Comparison of ENCODE assay signal across 8 mouse cellular contexts in the genomic region with DNA sequence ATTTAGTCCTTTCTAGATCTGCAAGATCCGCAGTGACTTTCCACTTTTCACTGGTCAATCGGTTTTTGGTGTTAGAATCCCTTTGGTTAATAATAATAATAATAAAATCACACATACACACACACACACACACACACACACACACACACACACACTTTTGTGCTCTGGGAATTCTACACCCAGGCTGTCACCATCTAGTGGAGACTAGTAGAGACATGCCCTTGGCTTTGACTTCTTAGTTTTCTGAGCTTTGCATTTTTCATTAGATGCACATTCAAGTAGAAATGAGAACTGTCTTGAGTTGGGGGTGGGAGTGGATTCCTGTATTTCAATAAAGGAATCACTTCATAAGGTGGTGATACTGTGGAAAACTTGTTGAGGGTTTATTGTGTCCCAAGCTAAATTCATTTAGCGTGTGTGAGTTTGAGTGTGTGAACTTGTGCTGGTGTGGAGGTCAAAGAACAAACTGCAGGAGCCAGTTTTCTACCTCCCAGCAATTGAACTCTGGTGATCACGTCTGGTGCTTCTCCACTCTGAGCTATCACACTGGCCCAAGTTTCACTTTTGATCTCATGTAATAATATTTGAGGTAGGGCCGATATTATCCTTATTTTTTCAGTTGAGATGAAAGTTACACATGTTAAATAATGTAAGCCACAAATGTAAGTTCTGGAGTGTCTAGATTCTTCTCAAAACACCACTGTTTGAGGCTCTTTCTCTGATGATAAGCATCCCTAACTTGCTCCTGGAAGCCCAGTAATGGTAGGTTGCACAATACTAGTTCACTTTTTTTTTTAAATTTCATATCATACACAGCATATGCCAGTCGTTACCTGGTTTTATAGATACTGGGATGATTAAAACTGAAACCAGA. TPM values are rescaled to one million over a fixed set of nuclear protein-coding genes. Genes with fewer than 3 reads are reported as not detected.
A peak's percentile ranks its signal among the peaks of the same experiment; 100 is the strongest.
DNase-seq lines count a peak whose midpoint lies in the region; ATAC-seq and TF ChIP-seq lines count a peak whose summit lies in the region.

No protein-coding gene starts in this region.

- TF ChIP-seq CTCF in thymus, adult 2 months (IDR thresholded peaks at IDR 0.05; ENCODE audit: borderline replicate concordance, control insufficient read depth, extremely low read depth, insufficient read depth, low read length, poor library complexity): no peak
- TF ChIP-seq CTCF in lung, postnatal 0 days (IDR thresholded peaks at IDR 0.05): peak; percentile 69

- no peak for TF ChIP-seq EP300 in lung, postnatal 0 days (IDR thresholded peaks at IDR 0.05)

- H3K4me2 ChIP-seq in embryonic facial prominence, embryonic 12.5 days (replicated peaks): peak overlapping the region; percentile 80
- peak overlapping the region; percentile 61 for H3K4me2 ChIP-seq in hindbrain, embryonic 16.5 days (ENCODE audit: low read length)
- H3K4me2 ChIP-seq in lung, postnatal 0 days (replicated peaks; ENCODE audit: low read depth, low read length): peak overlapping the region; percentile 72
- H3K4me2 ChIP-seq in stomach, embryonic 16.5 days (ENCODE audit: low read depth, low read length): peak overlapping the region; percentile 81

- peak overlapping the region; percentile 95 for H3K27ac ChIP-seq in thymus, adult 2 months (ENCODE audit: control insufficient read depth, insufficient read depth, low read length)
- peak overlapping the region; percentile 97; the same call in 1 of the 2 replicates for H3K27ac ChIP-seq in embryonic facial prominence, embryonic 12.5 days
- H3K27ac ChIP-seq in hindbrain, embryonic 16.5 days (ENCODE audit: low read depth, low read length): no peak overlapping the region
- peak overlapping the region; percentile 98 for H3K27ac ChIP-seq in lung, postnatal 0 days (ENCODE audit: low read length)
- H3K27ac ChIP-seq in stomach, embryonic 16.5 days (ENCODE audit: low read length): peak overlapping the region; percentile 95

- H3K9me3 ChIP-seq in embryonic facial prominence, embryonic 12.5 days: no peaks in the 10 kb centered on the region
- H3K9me3 ChIP-seq in hindbrain, embryonic 16.5 days (ENCODE audit: control insufficient read depth, low read length): no peaks in the 10 kb centered on the region
- H3K9me3 ChIP-seq in lung, postnatal 0 days (ENCODE audit: low read length): no peaks in the 10 kb centered on the region
- no peaks in the 10 kb centered on the region for H3K9me3 ChIP-seq in stomach, embryonic 16.5 days (replicated peaks; ENCODE audit: control insufficient read depth, low read length)

- no peaks in the 10 kb centered on the region for H3K27me3 ChIP-seq in thymus, adult 2 months (ENCODE audit: control insufficient read depth, insufficient read depth, low read length)
- no peaks in the 10 kb centered on the region for H3K27me3 ChIP-seq in embryonic facial prominence, embryonic 12.5 days
- H3K27me3 ChIP-seq in hindbrain, embryonic 16.5 days (replicated peaks; ENCODE audit: control insufficient read depth, insufficient read depth, low read length): no peaks in the 10 kb centered on the region
- no peaks in the 10 kb centered on the region for H3K27me3 ChIP-seq in lung, postnatal 0 days (replicated peaks; ENCODE audit: insufficient read depth, low read length)
- no peaks in the 10 kb centered on the region for H3K27me3 ChIP-seq in stomach, embryonic 16.5 days (ENCODE audit: control insufficient read depth, insufficient read depth, low read length)

- no peak for ATAC-seq in embryonic facial prominence, embryonic 12.5 days (ENCODE audit: insufficient number of reproducible peaks, insufficient read depth, low FRiP score, low TSS enrichment)
- ATAC-seq in hindbrain, embryonic 16.5 days: no peak
- no peak for ATAC-seq in lung, postnatal 0 days
- ATAC-seq in stomach, embryonic 16.5 days (ENCODE audit: insufficient read depth, low FRiP score): no peak

- no peak for DNase-seq in thymus, adult 2 months
- DNase-seq in thymus, postnatal 36 days: no peak
- peak; percentile 63 for DNase-seq in lung, postnatal 0 days (ENCODE audit: low spot score)
- no peak for DNase-seq in c-Kit-positive CD71-positive TER-119-positive erythroid progenitor cells, embryonic 14.5 days (ENCODE audit: low spot score)
- DNase-seq in testis, postnatal 10 days (ENCODE audit: low spot score): no peak

- H3K36me3 ChIP-seq in thymus, adult 2 months (ENCODE audit: control insufficient read depth, insufficient read depth, low read length): no peaks in the 10 kb centered on the region
- H3K36me3 ChIP-seq in embryonic facial prominence, embryonic 12.5 days: no peaks in the 10 kb centered on the region
- no peaks in the 10 kb centered on the region for H3K36me3 ChIP-seq in hindbrain, embryonic 16.5 days (ENCODE audit: control insufficient read depth, insufficient read depth, low read length)
- no peaks in the 10 kb centered on the region for H3K36me3 ChIP-seq in lung, postnatal 0 days (ENCODE audit: insufficient read depth, low read length)
- H3K36me3 ChIP-seq in stomach, embryonic 16.5 days (ENCODE audit: control insufficient read depth, insufficient read depth, low read length): no peaks in the 10 kb centered on the region

- H3K4me3 ChIP-seq in thymus, adult 2 months (ENCODE audit: control insufficient read depth, insufficient read depth, low read length): peak overlapping the region; percentile 63
- peak overlapping the region; percentile 94 for H3K4me3 ChIP-seq in embryonic facial prominence, embryonic 12.5 days
- H3K4me3 ChIP-seq in hindbrain, embryonic 16.5 days (ENCODE audit: low read length): peak overlapping the region; percentile 94
- peak overlapping the region; percentile 79 for H3K4me3 ChIP-seq in lung, postnatal 0 days (ENCODE audit: low read depth, low read length)
- peak overlapping the region; percentile 92 for H3K4me3 ChIP-seq in stomach, embryonic 16.5 days (replicated peaks; ENCODE audit: low read length)

- no peak for TF ChIP-seq POLR2A in thymus, adult 2 months (IDR thresholded peaks at IDR 0.05; ENCODE audit: control insufficient read depth, extremely low read depth, insufficient read depth, low read length, poor library complexity)

- H3K9ac ChIP-seq in embryonic facial prominence, embryonic 12.5 days: peak overlapping the region; percentile 93; the same call in 1 of the 2 replicates
- peak overlapping the region; percentile 94; the same call in 1 of the 2 replicates for H3K9ac ChIP-seq in hindbrain, embryonic 16.5 days (ENCODE audit: low read depth, low read length)
- H3K9ac ChIP-seq in lung, postnatal 0 days (replicated peaks; ENCODE audit: low read depth): peak overlapping the region; percentile 92
- H3K9ac ChIP-seq in stomach, embryonic 16.5 days (ENCODE audit: low read length): peak overlapping the region; percentile 96

- 17% methylated on average over 6 of the region's 6 CpGs for WGBS in thymus, adult 2 months
- 43% methylated on average over 6 of the region's 6 CpGs for WGBS in embryonic facial prominence, embryonic 12.5 days
- WGBS in hindbrain, embryonic 16.5 days: 36% methylated on average over 6 of the region's 6 CpGs
- WGBS in lung, postnatal 0 days: 28% methylated on average over 6 of the region's 6 CpGs
- 37% methylated on average over 6 of the region's 6 CpGs for WGBS in stomach, embryonic 16.5 days

- peaks cover 13% of the 10 kb centered on the region for H3K4me1 ChIP-seq in thymus, adult 2 months (replicated peaks; ENCODE audit: control insufficient read depth, insufficient read depth, low read length)
- peaks cover 11% of the 10 kb centered on the region for H3K4me1 ChIP-seq in embryonic facial prominence, embryonic 12.5 days
- peaks cover 18% of the 10 kb centered on the region for H3K4me1 ChIP-seq in hindbrain, embryonic 16.5 days (ENCODE audit: control insufficient read depth, insufficient read depth, low read depth, low read length)
- peaks cover 24% of the 10 kb centered on the region; the same call in 1 of the 2 replicates for H3K4me1 ChIP-seq in lung, postnatal 0 days (ENCODE audit: insufficient read depth, low read depth, low read length)
- H3K4me1 ChIP-seq in stomach, embryonic 16.5 days (ENCODE audit: control insufficient read depth, insufficient read depth, low read length): peaks cover 18% of the 10 kb centered on the region

RNA-seq across cellular contexts. Expression of gene Susd6, which starts 1.5 kb away (rescaled TPM):
- 81.3 and 81.8 TPM in 2 replicates for polyA plus RNA-seq in thymus, adult 2 months (2012; rRNA removed)
- polyA plus RNA-seq in embryonic facial prominence, embryonic 12.5 days (2016; fragmentation: Nextera tagmentation; extraction: Ambion mirVana): 16.0 and 18.0 TPM in 2 replicates
- 9.9 and 12.1 TPM in 2 replicates for polyA plus RNA-seq in hindbrain, embryonic 16.5 days (2015; fragmentation: Nextera tagmentation; extraction: Ambion mirVana)
- 26.5 and 34.9 TPM in 2 replicates for polyA plus RNA-seq in lung, postnatal 0 days (2015; fragmentation: Nextera tagmentation; extraction: Ambion mirVana)
- polyA plus RNA-seq in stomach, embryonic 16.5 days (2015; fragmentation: Nextera tagmentation; extraction: Ambion mirVana): 17.6 and 18.5 TPM in 2 replicates

RNA-seq across cellular contexts. Expression of gene Ccdc177, which starts 31.3 kb away (rescaled TPM):
- not detected in 2 replicates for polyA plus RNA-seq in thymus, adult 2 months (2012; rRNA removed)
- polyA plus RNA-seq in embryonic facial prominence, embryonic 12.5 days (2016; fragmentation: Nextera tagmentation; extraction: Ambion mirVana): 1.4 TPM in 2 replicates
- polyA plus RNA-seq in hindbrain, embryonic 16.5 days (2015; fragmentation: Nextera tagmentation; extraction: Ambion mirVana): 2.0 and 2.3 TPM in 2 replicates
- polyA plus RNA-seq in lung, postnatal 0 days (2015; fragmentation: Nextera tagmentation; extraction: Ambion mirVana): 0.02 TPM in 1 of 2 replicates, not detected in the other
- polyA plus RNA-seq in stomach, embryonic 16.5 days (2015; fragmentation: Nextera tagmentation; extraction: Ambion mirVana): 0.09 TPM in 1 of 2 replicates, not detected in the other
